Comparison of ENCODE assay signal across 13 mouse cellular contexts in genomic region chr7:25150151-25150663, GRCm38 (mm10). TPM values are rescaled to one million over a fixed set of nuclear protein-coding genes. Genes with fewer than 3 reads are reported as not detected.
DNase-seq lines count a peak whose midpoint lies in the region; ATAC-seq lines count a peak whose summit lies in the region.
"Had no signal": no experiment of that assay in that cellular context is flagged by ENCODE, and none has a peak within 500 bp of the region (broad histone marks: within the 10 kb centered on the region; RNA-seq: fewer than 3 reads in every experiment).

No protein-coding gene starts in this region.

- H3K4me3 ChIP-seq in forebrain, embryonic 12.5 days (replicated peaks) = peak overlapping the region; percentile 10
- H3K4me3 ChIP-seq in intestine, embryonic 16.5 days (ENCODE audit: low read length) = no peak overlapping the region
- H3K4me3 ChIP-seq: liver, embryonic 13.5 days had no signal

- H3K27me3 ChIP-seq in forebrain, embryonic 12.5 days = peaks cover 38% of the 10 kb centered on the region
- peaks cover 5% of the 10 kb centered on the region for H3K27me3 ChIP-seq in intestine, embryonic 16.5 days (replicated peaks; ENCODE audit: control insufficient read depth, insufficient read depth, low read length)

- peak; percentile 63 for DNase-seq in embryo, embryonic 10 days (ENCODE audit: low spot score)
- peak; percentile 60 for DNase-seq in neural tube, embryonic 10.5 days (ENCODE audit: extremely low spot score, low spot score)
- no peak for DNase-seq in left cerebral cortex, adult 8-10 months (ENCODE audit: low spot score in 2 of 2)
- no peak for DNase-seq in adrenal gland, postnatal 10 days
- no peak for DNase-seq in lung, postnatal 10 days
- no peak for DNase-seq in adrenal gland, adult 2 months
- DNase-seq: cerebellum, adult 11-12 months; kidney, postnatal 4 days; liver, embryonic 13.5 days had no signal

- H3K9ac ChIP-seq in forebrain, embryonic 12.5 days = peak overlapping the region; percentile 48
- peak overlapping the region; percentile 29; the same call in 1 of the 2 replicates for H3K9ac ChIP-seq in intestine, embryonic 16.5 days (ENCODE audit: low read depth, low read length)
- H3K9ac ChIP-seq: liver, embryonic 13.5 days had no signal

- H3K9me3 ChIP-seq in forebrain, embryonic 12.5 days = no peaks in the 10 kb centered on the region
- H3K9me3 ChIP-seq in intestine, embryonic 16.5 days (ENCODE audit: control insufficient read depth, low read length) = no peaks in the 10 kb centered on the region
- H3K9me3 ChIP-seq: liver, embryonic 13.5 days; megakaryocyte, embryonic 14.5 days had no signal

- under 1% methylated on average over 11 of the region's 18 CpGs for WGBS in forebrain, embryonic 12.5 days
- 2% methylated on average over 13 of the region's 18 CpGs for WGBS in intestine, embryonic 16.5 days

- H3K27ac ChIP-seq in forebrain, embryonic 12.5 days = peak overlapping the region; percentile 85
- H3K27ac ChIP-seq in intestine, embryonic 16.5 days (ENCODE audit: low read length) = no peak overlapping the region
- H3K27ac ChIP-seq: liver, embryonic 13.5 days had no signal

- H3K4me2 ChIP-seq in forebrain, embryonic 12.5 days = peak overlapping the region; percentile 39
- peak overlapping the region; percentile 3; the same call in 1 of the 2 replicates for H3K4me2 ChIP-seq in intestine, embryonic 16.5 days (ENCODE audit: low read depth, low read length)
- H3K4me2 ChIP-seq: liver, embryonic 13.5 days had no signal

- H3K36me3 ChIP-seq in forebrain, embryonic 12.5 days (replicated peaks) = no peaks in the 10 kb centered on the region
- H3K36me3 ChIP-seq in intestine, embryonic 16.5 days (ENCODE audit: control insufficient read depth, insufficient read depth, low read length) = no peaks in the 10 kb centered on the region
- H3K36me3 ChIP-seq: liver, embryonic 13.5 days had no signal

- H3K4me1 ChIP-seq in forebrain, embryonic 12.5 days = peaks cover 65% of the 10 kb centered on the region
- H3K4me1 ChIP-seq in intestine, embryonic 16.5 days (ENCODE audit: control insufficient read depth, insufficient read depth, low read length) = peaks cover 33% of the 10 kb centered on the region

- peak; percentile 37 for ATAC-seq in forebrain, embryonic 12.5 days (ENCODE audit: low FRiP score)
- no peak for ATAC-seq in intestine, embryonic 16.5 days
- ATAC-seq: activated CD4-positive, CD25-positive, alpha-beta regulatory T cell, adult 4 months had no signal

RNA-seq across cellular contexts. Expression of gene Pou2f2, which starts 29.3 kb away (rescaled TPM):
- 22.3 and 28.6 TPM in 2 replicates for polyA plus RNA-seq in forebrain, embryonic 12.5 days (2016; fragmentation: Nextera tagmentation; extraction: Ambion mirVana)
- 1.0 and 1.2 TPM in 2 replicates for polyA plus RNA-seq in intestine, embryonic 16.5 days (2015; fragmentation: Nextera tagmentation; extraction: Ambion mirVana)
- total RNA-seq in left cerebral cortex, adult 8-10 months (2022) = 10 to 100 TPM; 10.5 to 13.2 (median 11.9) TPM
- 1 to 10 TPM; 2.3 to 3.6 TPM for total RNA-seq in adrenal gland, postnatal 10 days (2021)
- total RNA-seq in adrenal gland, adult 2 months (2021) = under 1 TPM; 0.46 to 0.90 TPM
- 2.7 and 3.2 TPM in 2 replicates for polyA plus RNA-seq in adrenal gland, adult 2 months (2012; rRNA removed)

Comparison
In these comparisons a context has a peak if more than half of its experiments do, and no peak if none do; other contexts are left out.
1. DNase-seq: peak in embryo, embryonic 10 days (single experiment) and neural tube, embryonic 10.5 days (single experiment); none in left cerebral cortex, adult 8-10 months (0 of 2), adrenal gland, postnatal 10 days (single experiment), lung, postnatal 10 days (single experiment) and adrenal gland, adult 2 months (single experiment).